Mouse (Mus musculus): ENCODE results near the gene Olfr209.
"Not testable (repeated sequence)": the region's sequence is repeated elsewhere in the genome, so short reads cannot be mapped to it uniquely, and the experiment has no call there.

Olfr209 gene

GRCm38 (mm10) chr16:59363893-59364292 lies at the start of gene Olfr209:
TSS of gene Olfr209 (minus strand) at chr16:59363993.
- no peak for DNase-seq (ENCODE audit: low spot score in 2 of 2)

GRCm38 (mm10) chr16:59413475-59413874 lies 49.7 kb upstream of the Olfr209 start:
- DNase-seq (ENCODE audit: low spot score in 2 of 2) = no peak

- no peak for DNase-seq (ENCODE audit: low spot score in 2 of 2)
Observed at GRCm38 (mm10) chr16:59409800-59410199, 46.0 kb upstream of the Olfr209 start.

GRCm38 (mm10) chr16:59409341-59409748 lies 45.6 kb upstream of the Olfr209 start:
- no peak for DNase-seq (ENCODE audit: low spot score in 2 of 2)

- DNase-seq (ENCODE audit: low spot score in 2 of 2) = no peak
Observed at GRCm38 (mm10) chr16:59407032-59407431, 43.2 kb upstream of the Olfr209 start, which contains the start of gene Gabrr3. TSS of gene Gabrr3 (plus strand) at chr16:59407332.

- no peak for DNase-seq (ENCODE audit: low spot score in 2 of 2)
Observed at GRCm38 (mm10) chr16:59404798-59405197, 41.0 kb upstream of the Olfr209 start.

GRCm38 (mm10) chr16:59403684-59404083 lies 39.9 kb upstream of the Olfr209 start:
- DNase-seq (ENCODE audit: low spot score in 2 of 2) = no peak

GRCm38 (mm10) chr16:59401985-59402384 lies 38.2 kb upstream of the Olfr209 start:
- DNase-seq (ENCODE audit: low spot score in 2 of 2) = no peak

GRCm38 (mm10) chr16:59401102-59401501 lies 37.3 kb upstream of the Olfr209 start:
- DNase-seq (ENCODE audit: low spot score in 2 of 2) = no peak

GRCm38 (mm10) chr16:59393300-59393699 lies 29.5 kb upstream of the Olfr209 start:
- DNase-seq (ENCODE audit: low spot score in 2 of 2) = no peak

- DNase-seq (ENCODE audit: low spot score in 2 of 2) = no peak
Observed at GRCm38 (mm10) chr16:59349146-59349545, 14.6 kb downstream of the Olfr209 start, which contains the start of gene Olfr206. TSS of gene Olfr206 (minus strand) at chr16:59349246.

GRCm38 (mm10) chr16:59331038-59331437 lies 32.8 kb downstream of the Olfr209 start, which contains the start of gene Olfr205:
TSS of gene Olfr205 (minus strand) at chr16:59331138.
- no peak for DNase-seq (ENCODE audit: low spot score in 2 of 2)

- not testable (repeated sequence) for DNase-seq (ENCODE audit: low spot score in 2 of 2)
Observed at GRCm38 (mm10) chr16:59323262-59323661, 40.5 kb downstream of the Olfr209 start.

- DNase-seq (ENCODE audit: low spot score in 2 of 2) = no peak
Observed at GRCm38 (mm10) chr16:59318148-59318547, 45.6 kb downstream of the Olfr209 start, which contains the start of gene Olfr204. TSS of gene Olfr204 (minus strand) at chr16:59318248.

Data from spleen, postnatal 14 days (tissue).